Mouse (Mus musculus) stomach, postnatal 0 days (tissue): ENCODE measurements around the gene Pax9.

Experiments used
- CTCF ChIP-seq: IDR thresholded peaks from 2 replicates; pipeline ENCODE4 v1.5.1; 2016; ENCODE audit warnings: antibody characterized with exemption, low read depth, mild to moderate bottlenecking, moderate library complexity
- EP300 ChIP-seq: optimal IDR thresholded peaks from 2 replicates; pipeline ENCODE3; 2016; ENCODE audit warnings: antibody characterized with exemption

- TF ChIP-seq CTCF (no peak), EP300 (no peak)
Observed at GRCm38 (mm10) chr12:56697011-56697740, 5.6 kb downstream of the Pax9 start.
